Mouse (Mus musculus): ENCODE results near the gene Trrap. TPM values are rescaled to one million over a fixed set of nuclear protein-coding genes. Genes with fewer than 3 reads are reported as not detected.

The Trrap gene
- total RNA-seq, 2 experiments from 2014 or later = 84.6 to 88.5 TPM

- DNase-seq = no peak
These were observed 104.8 kb downstream of the Trrap start for GRCm38 (mm10) chr5:144872326-144872725.

- DNase-seq = no peak
These were observed 105.3 kb downstream of the Trrap start for GRCm38 (mm10) chr5:144872867-144873266.

- DNase-seq = no peak
These were observed 107.7 kb downstream of the Trrap start for GRCm38 (mm10) chr5:144875227-144875626.

GRCm38 (mm10) chr5:144875892-144876291, 108.4 kb downstream of the Trrap start:
- peak; percentile 82 for DNase-seq

- no peak for DNase-seq
These were observed 109.5 kb downstream of the Trrap start for GRCm38 (mm10) chr5:144877021-144877420.

- no peak for DNase-seq
These were observed 114.3 kb downstream of the Trrap start for GRCm38 (mm10) chr5:144881670-144882399.

GRCm38 (mm10) chr5:144884629-144885217, 117.2 kb downstream of the Trrap start:
- DNase-seq = peak; percentile 48

- DNase-seq = no peak
These were observed 118.6 kb downstream of the Trrap start for GRCm38 (mm10) chr5:144885968-144886650.

- no peak for DNase-seq
These were observed 123.7 kb downstream of the Trrap start for GRCm38 (mm10) chr5:144891276-144891675.

- DNase-seq = no peak
These were observed 130.3 kb downstream of the Trrap start for GRCm38 (mm10) chr5:144897881-144898280.

GRCm38 (mm10) chr5:144898448-144899052, 131.0 kb downstream of the Trrap start:
- DNase-seq = peak; percentile 61

- DNase-seq = no peak
These were observed 133.5 kb downstream of the Trrap start for GRCm38 (mm10) chr5:144901035-144901434.

GRCm38 (mm10) chr5:144901791-144902190, 134.3 kb downstream of the Trrap start:
- DNase-seq = peak; percentile 43

GRCm38 (mm10) chr5:144904356-144905134, 137.0 kb downstream of the Trrap start:
- DNase-seq = no peak

- no peak for DNase-seq
These were observed 140.1 kb downstream of the Trrap start for GRCm38 (mm10) chr5:144907591-144907990.

Small RNA genes lying within 50 kb of the gene (microRNA-seq; reads per million reads assigned to microRNA genes)
- 0.35 to 0.61 reads per million in 2 experiments for gene Mir7039

Other genes with a start within 250 kb of the Trrap start
- under 1 TPM in 1 of 2 experiments, not detected in 1; 0.23 TPM for gene Nptx2, start 221.8 kb upstream of the Trrap start, total RNA-seq (2021)
- under 1 TPM; 0.86 TPM for gene Tmem130, start 5.9 kb upstream of the Trrap start, total RNA-seq (2021)
- 10 to 100 TPM; 34.0 to 36.3 TPM for gene Smurf1, start 198.1 kb downstream of the Trrap start, total RNA-seq (2021)

Measured in heart, postnatal 4 days (tissue).